Mouse (Mus musculus) intestine, embryonic 14.5 days (tissue): ENCODE measurements at regions not wholly inside any gene's neighbourhood (a gene's known extent, or its start where the extent isn't known, plus 50 kb on each side); places are given as distances from the start of the nearest gene placed in this dataset.

ENCODE experiments used
- ATAC-seq: fragments of 200-750 bp; cut with Nextera tagmentation; replicated peaks from 2 replicates; pipeline ENCODE4 v1.8.0; 2017; ENCODE audit warnings: low read depth, moderate number of reproducible peaks, moderate TSS enrichment, moderate library complexity; ENCODE audit not compliant: low FRiP score, low TSS enrichment
- DNase-seq: peaks from one replicate; pipeline ENCODE4 v3.0.0-alpha.2; 2018; ENCODE audit warnings: low spot score
- H3K27ac ChIP-seq: fragments of 300-500 bp; sonication (generic); 2 replicates; pipeline ENCODE4 v1.5.1; 2014; ENCODE audit warnings: low read depth, mild to moderate bottlenecking, control low read depth
- H3K27me3 ChIP-seq: fragments of 300-500 bp; sonication (generic); replicated peaks from 2 replicates; pipeline ENCODE4 v1.6.1; 2014; ENCODE audit warnings: low read length, control low read depth; ENCODE audit not compliant: control insufficient read depth, insufficient read depth
- H3K36me3 ChIP-seq: fragments of 300-500 bp; sonication (generic); 2 replicates; pipeline ENCODE4 v1.6.1; 2014; ENCODE audit warnings: low read length, control low read depth; ENCODE audit not compliant: control insufficient read depth, insufficient read depth
- H3K4me1 ChIP-seq: fragments of 300-500 bp; sonication (generic); replicated peaks from 2 replicates; pipeline ENCODE4 v1.6.1; 2014; ENCODE audit warnings: low read length, control low read depth, mixed read lengths; ENCODE audit not compliant: control insufficient read depth, insufficient read depth
- H3K4me2 ChIP-seq: fragments of 300-500 bp; sonication (generic); 2 replicates; pipeline ENCODE4 v1.6.1; 2014; ENCODE audit warnings: low read length
- H3K4me3 ChIP-seq: fragments of 300-500 bp; sonication (generic); 2 replicates; pipeline ENCODE4 v1.5.1; 2014; ENCODE audit warnings: low read depth, low read length, control low read depth, mixed read lengths
- H3K9ac ChIP-seq: fragments of 300-500 bp; sonication (generic); 2 replicates; pipeline ENCODE4 v1.6.1; 2014; ENCODE audit warnings: mild to moderate bottlenecking, low read length
- H3K9me3 ChIP-seq: fragments of 300-500 bp; sonication (generic); 2 replicates; pipeline ENCODE4 v1.6.1; 2016; ENCODE audit warnings: low read length, control low read depth; ENCODE audit not compliant: control insufficient read depth
- WGBS: fragments of 180-500 bp; shearing (Covaris S2); extraction: QIAGEN DNeasy Blood & Tissue Kit; methylation state at CpG from one replicate; pipeline ENCODE4 v1.1.7; 2014; 5-methylcytosine and 5-hydroxymethylcytosine counted together

- H3K4me3 ChIP-seq: no peak overlapping the region
- ATAC-seq: no peak
- no peak overlapping the region for H3K4me2 ChIP-seq
Observed at GRCm38 (mm10) chr9:113340838-113341237, 367.2 kb downstream of the Pdcd6ip start.

GRCm38 (mm10) chr9:113340036-113340435, 368.0 kb downstream of the Pdcd6ip start:
- Histone ChIP-seq H3K4me3 (no peak overlapping the region), H3K9me3 (no peaks in the 10 kb centered on the region), H3K27me3 (no peaks in the 10 kb centered on the region), H3K36me3 (no peaks in the 10 kb centered on the region), H3K4me1 (no peaks in the 10 kb centered on the region), H3K9ac (no peak overlapping the region), H3K27ac (no peak overlapping the region), H3K4me2 (no peak overlapping the region)
- DNase-seq: peak; percentile 1
- WGBS: 77% methylated on average over 3 of the region's 3 CpGs
- ATAC-seq: no peak

More at GRCm38 (mm10) chr9:113340838-113341237, 367.2 kb downstream of the Pdcd6ip start:
- peak; percentile 41 for DNase-seq
- H3K9ac ChIP-seq: no peak overlapping the region
- no peak overlapping the region for H3K27ac ChIP-seq
- H3K36me3 ChIP-seq: no peaks in the 10 kb centered on the region
- H3K9me3 ChIP-seq: no peaks in the 10 kb centered on the region
- 60% methylated on average over 6 of the region's 6 CpGs for WGBS
- no peaks in the 10 kb centered on the region for H3K27me3 ChIP-seq
- no peaks in the 10 kb centered on the region for H3K4me1 ChIP-seq

- H3K4me2 ChIP-seq: no peak overlapping the region
- no peak overlapping the region for H3K4me3 ChIP-seq
- H3K27ac ChIP-seq: no peak overlapping the region
- H3K27me3 ChIP-seq: no peaks in the 10 kb centered on the region
- no peak overlapping the region for H3K9ac ChIP-seq
- H3K4me1 ChIP-seq: no peaks in the 10 kb centered on the region
- no peaks in the 10 kb centered on the region for H3K9me3 ChIP-seq
- ATAC-seq (no peak), DNase-seq (no peak)
- WGBS: 66% methylated on average over 3 of the region's 3 CpGs
- no peaks in the 10 kb centered on the region for H3K36me3 ChIP-seq
Observed at GRCm38 (mm10) chr9:113324489-113324888, 383.6 kb downstream of the Pdcd6ip start.

- WGBS: 70% methylated on average over 7 of the region's 7 CpGs
- Histone ChIP-seq H3K4me3 (no peak overlapping the region), H3K9ac (no peak overlapping the region), H3K36me3 (no peaks in the 10 kb centered on the region), H3K4me2 (no peak overlapping the region), H3K27ac (no peak overlapping the region), H3K9me3 (no peaks in the 10 kb centered on the region), H3K4me1 (no peaks in the 10 kb centered on the region), H3K27me3 (no peaks in the 10 kb centered on the region)
- ATAC-seq: no peak
- no peak for DNase-seq
Observed at GRCm38 (mm10) chr9:113309707-113310574, 398.1 kb downstream of the Pdcd6ip start.

GRCm38 (mm10) chr9:113305761-113306160, 402.3 kb downstream of the Pdcd6ip start:
- 53% methylated on average over 4 of the region's 4 CpGs for WGBS
- H3K4me2 ChIP-seq: no peak overlapping the region

GRCm38 (mm10) chr9:113302429-113302828, 405.6 kb downstream of the Pdcd6ip start:
- Histone ChIP-seq H3K36me3 (no peaks in the 10 kb centered on the region), H3K4me2 (no peak overlapping the region), H3K4me1 (no peaks in the 10 kb centered on the region), H3K9me3 (no peaks in the 10 kb centered on the region), H3K9ac (no peak overlapping the region), H3K27me3 (no peaks in the 10 kb centered on the region), H3K27ac (no peak overlapping the region), H3K4me3 (no peak overlapping the region)
- no peak for DNase-seq
- ATAC-seq: no peak
- 50% methylated on average over 1 of the region's 1 CpGs for WGBS

More at GRCm38 (mm10) chr9:113305761-113306160, 402.3 kb downstream of the Pdcd6ip start:
- H3K9me3 ChIP-seq: no peaks in the 10 kb centered on the region
- H3K4me1 ChIP-seq: no peaks in the 10 kb centered on the region
- H3K4me3 ChIP-seq: no peak overlapping the region
- H3K27me3 ChIP-seq: no peaks in the 10 kb centered on the region
- H3K27ac ChIP-seq: no peak overlapping the region
- no peak for ATAC-seq
- DNase-seq: no peak
- no peak overlapping the region for H3K9ac ChIP-seq
- H3K36me3 ChIP-seq: no peaks in the 10 kb centered on the region

- Histone ChIP-seq H3K27ac (no peak overlapping the region), H3K4me1 (no peaks in the 10 kb centered on the region), H3K4me2 (no peak overlapping the region), H3K9me3 (no peaks in the 10 kb centered on the region), H3K36me3 (no peaks in the 10 kb centered on the region), H3K9ac (no peak overlapping the region), H3K4me3 (no peak overlapping the region), H3K27me3 (no peaks in the 10 kb centered on the region)
- DNase-seq (peak; percentile 56), ATAC-seq (no peak)
- 27% methylated on average over 2 of the region's 2 CpGs for WGBS
Observed at GRCm38 (mm10) chr9:113300846-113301245, 407.2 kb downstream of the Pdcd6ip start.

GRCm38 (mm10) chr9:113299900-113300299, 408.2 kb downstream of the Pdcd6ip start:
- Histone ChIP-seq H3K36me3 (no peaks in the 10 kb centered on the region), H3K4me1 (no peaks in the 10 kb centered on the region), H3K4me2 (no peak overlapping the region), H3K27ac (no peak overlapping the region), H3K4me3 (no peak overlapping the region), H3K9me3 (no peaks in the 10 kb centered on the region), H3K9ac (no peak overlapping the region), H3K27me3 (no peaks in the 10 kb centered on the region)
- ATAC-seq (no peak), DNase-seq (no peak)
- WGBS: 15% methylated on average over 3 of the region's 3 CpGs
